Mouse (Mus musculus) midbrain, embryonic 12.5 days (tissue): Measurements from ENCODE around the gene Mrpl53. TPM values are rescaled to one million over a fixed set of nuclear protein-coding genes. Genes with fewer than 3 reads are reported as not detected.

ENCODE experiments used
- ATAC-seq: fragments of 200-750 bp; cut with Nextera tagmentation; 2 replicates; pipeline ENCODE4 v1.8.0; 2017; ENCODE audit warnings: low read depth, moderate TSS enrichment, moderate library complexity; ENCODE audit not compliant: low FRiP score
- H3K27ac ChIP-seq: fragments of 300-500 bp; sonication (generic); replicated peaks from 2 replicates; pipeline ENCODE4 v1.5.1; 2016; ENCODE audit warnings: mild to moderate bottlenecking
- H3K27me3 ChIP-seq: fragments of 300-500 bp; sonication (generic); 2 replicates; pipeline ENCODE4 v1.6.1; 2016; ENCODE audit warnings: mild to moderate bottlenecking
- H3K36me3 ChIP-seq: fragments of 300-500 bp; sonication (generic); 2 replicates; pipeline ENCODE4 v1.6.1; 2016
- H3K4me1 ChIP-seq: fragments of 300-500 bp; sonication (generic); 2 replicates; pipeline ENCODE4 v1.6.1; 2016
- H3K4me2 ChIP-seq: fragments of 300-500 bp; sonication (generic); replicated peaks from 2 replicates; pipeline ENCODE4 v1.6.1; 2016; ENCODE audit warnings: mild to moderate bottlenecking, moderate library complexity
- H3K4me3 ChIP-seq: fragments of 300-500 bp; sonication (generic); 2 replicates; pipeline ENCODE4 v1.5.1; 2016; ENCODE audit warnings: mild to moderate bottlenecking
- H3K9ac ChIP-seq: fragments of 300-500 bp; sonication (generic); replicated peaks from 2 replicates; pipeline ENCODE4 v1.6.1; 2016; ENCODE audit warnings: mild to moderate bottlenecking, moderate library complexity
- H3K9me3 ChIP-seq: fragments of 300-500 bp; sonication (generic); 2 replicates; pipeline ENCODE4 v1.6.1; 2016; ENCODE audit warnings: mild to moderate bottlenecking
- WGBS: fragments of 180-500 bp; shearing (Covaris S2); methylation state at CpG from one replicate; pipeline ENCODE4 v1.1.7; 2016; 5-methylcytosine and 5-hydroxymethylcytosine counted together
- polyA plus RNA-seq: library from polyadenylated mRNA; unstranded; fragments of >200 nt; fragmentation: Nextera tagmentation; extraction: Ambion mirVana; gene quantifications from 2 replicates; pipeline ENCODE4 v1.2.1, GENCODE M21; 2016

Mrpl53 gene
- polyA plus RNA-seq, 1 experiment from 2014 or later, result 122 TPM

DNA sequence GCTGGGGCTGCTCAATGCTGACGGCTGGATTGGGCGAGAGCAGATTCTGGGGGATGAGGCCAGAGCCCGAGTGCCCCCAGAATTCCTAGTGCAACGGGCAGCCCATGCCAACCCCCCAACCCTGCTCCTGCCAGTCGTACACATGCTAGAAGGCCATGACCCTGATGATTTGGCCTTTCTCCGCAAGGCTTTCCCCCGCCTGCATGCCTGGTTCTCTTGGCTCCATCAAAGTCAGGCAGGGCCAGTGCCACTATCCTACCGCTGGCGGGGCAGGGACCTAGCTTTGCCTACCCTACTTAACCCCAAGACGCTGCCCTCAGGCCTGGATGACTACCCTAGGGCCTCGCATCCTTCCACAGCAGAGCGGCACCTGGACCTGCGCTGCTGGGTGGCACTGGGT is 8.8 kb downstream of the Mrpl53 start:
- H3K4me3 ChIP-seq, result peak overlapping the region; percentile 6; the same call in 1 of the 2 replicates
- no peak overlapping the region for H3K4me2 ChIP-seq
- no peak for ATAC-seq
- WGBS, result 88% methylated on average over 13 of the region's 13 CpGs
- peaks cover 57% of the 10 kb centered on the region for H3K4me1 ChIP-seq
- no peaks in the 10 kb centered on the region for H3K27me3 ChIP-seq
- H3K9me3 ChIP-seq, result no peaks in the 10 kb centered on the region
- peaks cover 30% of the 10 kb centered on the region for H3K36me3 ChIP-seq
- H3K27ac ChIP-seq, result no peak overlapping the region
- peak overlapping the region; percentile 24; the same call in 1 of the 2 replicates for H3K9ac ChIP-seq

- WGBS, result 84% methylated on average over 11 of the region's 11 CpGs
- H3K4me1 ChIP-seq, result peaks cover 65% of the 10 kb centered on the region
- no peak overlapping the region for H3K4me3 ChIP-seq
These were observed 9.5 kb downstream of the Mrpl53 start for GRCm38 (mm10) chr6:83118369-83118768.

GRCm38 (mm10) chr6:83118825-83119733 is 10.2 kb downstream of the Mrpl53 start:
- ATAC-seq, result no peak
- Histone ChIP-seq H3K36me3 (peaks cover 30% of the 10 kb centered on the region), H3K9ac (0 out of 2 replicates have a peak overlapping the region, but pooled peaks have one; percentile 89), H3K4me3 (peak overlapping the region; percentile 84; the same call in 1 of the 2 replicates), H3K27me3 (no peaks in the 10 kb centered on the region), H3K27ac (peak overlapping the region; percentile 10; the same call in 1 of the 2 replicates), H3K9me3 (no peaks in the 10 kb centered on the region), H3K4me2 (peak overlapping the region; percentile 78), H3K4me1 (peaks cover 72% of the 10 kb centered on the region)
- WGBS, result 87% methylated on average over 14 of the region's 14 CpGs

More at GRCm38 (mm10) chr6:83118369-83118768, 9.5 kb downstream of the Mrpl53 start:
- Histone ChIP-seq H3K4me2 (0 out of 2 replicates have a peak overlapping the region, but pooled peaks have one; percentile 4), H3K9me3 (no peaks in the 10 kb centered on the region), H3K36me3 (peaks cover 30% of the 10 kb centered on the region), H3K27me3 (no peaks in the 10 kb centered on the region), H3K27ac (no peak overlapping the region; the same call in 1 of the 2 replicates), H3K9ac (no peak overlapping the region)
- ATAC-seq, result no peak

DNA sequence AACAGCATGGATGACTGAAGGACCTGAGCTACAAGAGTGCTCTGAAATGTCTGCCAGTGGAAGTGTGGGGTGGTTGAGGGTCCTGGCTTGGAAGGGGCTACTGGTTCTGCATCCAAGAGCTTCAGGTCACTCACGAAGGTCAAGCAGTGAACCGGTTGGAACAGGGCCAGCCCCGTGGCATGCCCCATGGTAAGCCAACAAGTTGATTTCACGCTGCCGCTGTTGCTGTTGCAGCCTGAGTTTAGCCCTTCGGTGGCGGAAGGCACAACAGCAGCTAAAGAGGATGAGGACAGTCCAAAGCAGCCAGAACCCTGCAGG is 10.9 kb downstream of the Mrpl53 start:
- H3K4me1 ChIP-seq, result peaks cover 74% of the 10 kb centered on the region
- H3K9me3 ChIP-seq, result no peaks in the 10 kb centered on the region
- peak overlapping the region; percentile 78 for H3K4me2 ChIP-seq
- H3K36me3 ChIP-seq, result peaks cover 30% of the 10 kb centered on the region
- peak overlapping the region; percentile 99; the same call in 1 of the 2 replicates for H3K27ac ChIP-seq
- no peaks in the 10 kb centered on the region for H3K27me3 ChIP-seq
- peak overlapping the region; percentile 84 for H3K4me3 ChIP-seq
- peak overlapping the region; percentile 89 for H3K9ac ChIP-seq
- WGBS, result 62% methylated on average over 7 of the region's 7 CpGs
- ATAC-seq, result no peak

DNA sequence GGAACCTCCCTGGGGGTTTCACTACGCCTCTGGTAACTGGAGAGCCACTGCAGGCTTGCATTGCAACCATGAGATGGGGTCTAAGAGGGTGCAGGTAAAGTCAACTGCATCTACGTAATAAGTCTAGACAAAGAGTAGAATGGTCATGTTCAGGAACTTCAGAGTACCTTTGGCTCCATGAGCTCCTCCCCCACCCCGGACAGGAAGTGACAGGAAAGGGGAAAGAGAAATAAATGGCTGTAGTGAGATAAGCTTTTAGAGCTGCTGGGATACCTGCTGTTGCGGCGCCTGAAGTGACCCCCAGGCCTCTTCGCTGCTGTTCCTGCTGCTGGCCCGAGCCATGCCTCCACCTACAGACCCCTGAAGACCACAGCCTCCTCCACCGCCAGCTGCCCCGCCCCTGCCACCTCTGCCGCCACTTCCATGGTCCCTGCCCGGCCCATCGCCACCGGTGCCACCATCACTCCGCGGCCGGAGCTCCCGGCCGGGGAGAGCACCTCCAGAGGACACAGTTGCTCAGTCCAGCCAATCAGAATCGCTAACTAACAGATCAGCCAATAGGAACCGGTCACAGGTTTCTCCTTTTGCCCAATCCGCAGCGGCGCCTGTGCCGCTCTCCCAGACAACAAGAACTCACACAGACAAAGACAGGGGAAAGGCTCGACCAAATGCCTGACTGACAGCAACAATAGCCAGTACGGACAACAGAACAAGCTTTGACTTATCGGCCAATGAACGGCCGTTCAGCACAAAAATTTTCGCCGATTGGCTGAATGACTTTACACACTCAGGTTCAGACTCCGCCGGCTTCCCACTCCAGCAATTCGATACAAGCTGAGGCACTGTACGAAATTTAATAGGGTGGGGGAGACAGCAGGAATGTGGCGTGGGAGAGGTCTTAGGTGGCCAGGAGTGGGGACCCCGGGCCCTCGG is 12.4 kb downstream of the Mrpl53 start, which contains the start of gene Wbp1:
Wbp1 (minus strand) TSS at position 630 of the 933 bp plus-strand sequence.
- peaks cover 30% of the 10 kb centered on the region for H3K36me3 ChIP-seq
- peak; percentile 94 for ATAC-seq
- H3K27me3 ChIP-seq, result no peaks in the 10 kb centered on the region
- H3K4me3 ChIP-seq, result peak within 1 kb of the TSS; percentile 84
- H3K27ac ChIP-seq, result peak within 1 kb of the TSS; percentile 99
- no peaks in the 10 kb centered on the region for H3K9me3 ChIP-seq
- H3K4me2 ChIP-seq, result peak within 1 kb of the TSS; percentile 96
- H3K9ac ChIP-seq, result peak within 1 kb of the TSS; percentile 95
- under 1% methylated on average over 36 of the region's 38 CpGs for WGBS
- H3K4me1 ChIP-seq, result peaks cover 71% of the 10 kb centered on the region

GRCm38 (mm10) chr6:83121863-83122710 is 13.2 kb downstream of the Mrpl53 start:
- ATAC-seq, result peak; percentile 1
- H3K36me3 ChIP-seq, result peaks cover 27% of the 10 kb centered on the region
- H3K27ac ChIP-seq, result peak overlapping the region; percentile 99
- peaks cover 62% of the 10 kb centered on the region for H3K4me1 ChIP-seq
- under 1% methylated on average over 47 of the region's 52 CpGs for WGBS
- H3K4me3 ChIP-seq, result peak overlapping the region; percentile 84
- no peaks in the 10 kb centered on the region for H3K9me3 ChIP-seq
- peak overlapping the region; percentile 96 for H3K4me2 ChIP-seq
- H3K9ac ChIP-seq, result peak overlapping the region; percentile 95
- no peaks in the 10 kb centered on the region for H3K27me3 ChIP-seq

- H3K9me3 ChIP-seq, result no peaks in the 10 kb centered on the region
- peak overlapping the region; percentile 96 for H3K4me2 ChIP-seq
- no peaks in the 10 kb centered on the region for H3K27me3 ChIP-seq
- H3K36me3 ChIP-seq, result peaks cover 19% of the 10 kb centered on the region
- 82% methylated on average over 5 of the region's 5 CpGs for WGBS
- peak overlapping the region; percentile 84; the same call in 1 of the 2 replicates for H3K4me3 ChIP-seq
- H3K9ac ChIP-seq, result peak overlapping the region; percentile 95; the same call in 1 of the 2 replicates
- H3K27ac ChIP-seq, result no peak overlapping the region
- ATAC-seq, result no peak
- peaks cover 57% of the 10 kb centered on the region for H3K4me1 ChIP-seq
These were observed 14.1 kb downstream of the Mrpl53 start for GRCm38 (mm10) chr6:83122961-83123360.

DNA sequence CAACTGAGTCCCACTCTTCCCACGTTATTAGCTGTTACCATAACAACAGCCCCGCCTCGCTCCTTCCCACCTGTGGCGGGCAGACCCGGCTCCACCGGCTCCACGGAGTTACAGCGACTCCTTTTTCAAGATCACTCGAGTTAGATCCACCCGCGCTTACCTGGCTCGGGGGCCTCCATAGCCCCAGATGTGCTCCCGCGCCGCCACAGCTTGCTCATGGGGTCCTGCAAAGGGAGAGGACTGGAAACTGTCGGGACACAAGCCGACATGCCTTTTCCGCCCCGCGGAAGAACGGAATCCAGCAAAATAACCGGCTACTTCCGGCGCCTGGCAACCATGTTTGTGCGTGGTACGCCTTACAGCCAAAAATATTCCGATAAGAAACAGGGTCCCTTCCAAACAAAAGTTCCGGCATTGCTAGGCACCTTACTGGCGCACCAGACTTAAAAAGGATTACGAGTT is 16.0 kb downstream of the Mrpl53 start:
- peak overlapping the region; percentile 57 for H3K9ac ChIP-seq
- H3K4me1 ChIP-seq, result peaks cover 39% of the 10 kb centered on the region
- H3K4me3 ChIP-seq, result peak overlapping the region; percentile 64
- peak overlapping the region; percentile 44; the same call in 1 of the 2 replicates for H3K27ac ChIP-seq
- H3K36me3 ChIP-seq, result no peaks in the 10 kb centered on the region
- peak overlapping the region; percentile 85 for H3K4me2 ChIP-seq
- no peak for ATAC-seq
- 0% methylated on average over 30 of the region's 30 CpGs for WGBS
- no peaks in the 10 kb centered on the region for H3K27me3 ChIP-seq
- H3K9me3 ChIP-seq, result no peaks in the 10 kb centered on the region

DNA sequence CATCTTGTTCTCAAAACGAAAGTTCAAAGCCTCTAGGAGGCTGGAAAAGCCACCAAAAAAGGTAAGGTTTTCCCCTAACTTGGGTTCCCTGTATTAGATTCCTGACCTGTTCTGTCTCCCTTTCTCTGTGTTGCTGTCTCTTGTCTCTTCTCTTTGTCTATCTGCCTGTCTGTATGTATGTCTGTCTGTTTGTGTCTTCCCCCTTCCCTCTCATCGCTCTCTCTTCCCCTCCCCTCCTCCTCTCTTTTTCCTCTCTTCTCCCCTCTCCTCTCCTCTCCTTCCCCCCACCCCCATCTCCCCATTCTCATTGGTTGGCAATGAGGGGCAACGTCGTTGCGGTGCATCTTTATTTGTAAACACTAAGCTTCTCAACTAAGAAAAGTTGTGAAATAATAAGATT is 16.5 kb downstream of the Mrpl53 start, which contains the start of gene Ino80b:
Ino80b (minus strand) TSS at position 101 of the 400 bp plus-strand sequence.
- 33% methylated on average over 5 of the region's 5 CpGs for WGBS
- H3K27ac ChIP-seq, result peak within 1 kb of the TSS; percentile 44; the same call in 1 of the 2 replicates
- peak within 1 kb of the TSS; percentile 64 for H3K4me3 ChIP-seq
- H3K36me3 ChIP-seq, result no peaks in the 10 kb centered on the region
- H3K4me2 ChIP-seq, result peak within 1 kb of the TSS; percentile 85
- peak within 1 kb of the TSS; percentile 57 for H3K9ac ChIP-seq
- H3K4me1 ChIP-seq, result peaks cover 35% of the 10 kb centered on the region
- no peak for ATAC-seq
- no peaks in the 10 kb centered on the region for H3K9me3 ChIP-seq
- no peaks in the 10 kb centered on the region for H3K27me3 ChIP-seq

DNA sequence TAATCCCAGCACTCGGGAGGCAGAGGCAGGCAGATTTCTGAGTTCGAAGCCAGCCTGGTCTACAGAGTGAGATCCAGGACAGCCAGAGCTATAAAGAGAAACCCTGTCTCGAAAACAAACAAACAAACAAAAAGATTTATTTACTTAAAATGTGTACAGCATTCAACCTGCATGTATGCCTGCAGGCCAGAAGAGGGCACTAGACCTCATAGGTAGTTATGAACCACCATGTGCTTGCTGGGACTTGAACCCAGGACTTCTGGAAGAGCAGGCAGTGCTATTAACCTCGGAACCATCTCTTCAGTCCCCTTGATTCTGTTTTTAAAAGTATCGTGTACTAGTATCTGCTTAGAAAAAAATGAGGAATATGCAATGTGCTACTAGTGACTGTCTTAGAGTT is 18.6 kb downstream of the Mrpl53 start:
- no peak for ATAC-seq
- H3K36me3 ChIP-seq, result no peaks in the 10 kb centered on the region
- H3K4me2 ChIP-seq, result no peak overlapping the region
- H3K4me1 ChIP-seq, result peaks cover 26% of the 10 kb centered on the region
- H3K9me3 ChIP-seq, result no peaks in the 10 kb centered on the region
- H3K4me3 ChIP-seq, result no peak overlapping the region
- H3K27me3 ChIP-seq, result 0 out of 2 replicates have a peak, but pooled peaks cover 5% of the 10 kb centered on the region
- no peak overlapping the region for H3K9ac ChIP-seq
- no peak overlapping the region for H3K27ac ChIP-seq
- WGBS, result 96% methylated on average over 5 of the region's 5 CpGs
